Mouse (Mus musculus): ENCODE results near the gene Gm48552. TPM values are rescaled to one million over a fixed set of nuclear protein-coding genes. Genes with fewer than 3 reads are reported as not detected.
A peak's percentile ranks its signal among the peaks of the same experiment; 100 is the strongest.

The Gm48552 gene
- total and polyA plus RNA-seq, 2 experiments from 2014 or later = 4.0 to 7.5 TPM

DNA sequence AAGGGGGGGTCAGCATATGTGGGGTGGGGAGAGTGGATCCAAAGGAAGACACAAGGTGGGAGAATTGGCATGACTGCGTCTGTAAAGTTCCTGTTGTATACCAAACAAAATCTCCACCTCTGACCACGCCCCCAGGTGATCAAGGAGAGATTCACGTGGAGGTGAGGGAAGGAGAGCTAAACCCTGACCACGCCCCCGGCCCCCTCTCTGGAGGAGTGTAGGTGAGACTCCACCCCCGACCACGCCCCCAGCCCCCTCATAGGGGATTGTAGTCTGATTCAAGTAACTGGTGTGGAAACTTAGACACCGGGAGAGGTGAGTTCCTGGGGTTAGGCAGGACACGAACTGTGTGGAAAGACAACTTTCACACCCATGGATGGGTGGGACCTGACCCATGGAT is 15.3 kb downstream of the Gm48552 start:
- WGBS = 37% methylated on average over 9 of the region's 9 CpGs
- Histone ChIP-seq H3K27ac (no peak overlapping the region), H3K9ac (replicated peaks; ENCODE audit: low read length) (no peak overlapping the region), H3K4me3 (ENCODE audit: low read length) (no peak overlapping the region), H3K9me3 (ENCODE audit: low read length) (no peaks in the 10 kb centered on the region), H3K4me1 (ENCODE audit: insufficient read depth, low read length) (peaks cover 31% of the 10 kb centered on the region), H3K36me3 (ENCODE audit: insufficient read depth, low read length) (peaks cover 35% of the 10 kb centered on the region), H3K27me3 (ENCODE audit: insufficient read depth, low read length) (no peaks in the 10 kb centered on the region), H3K4me2 (ENCODE audit: low read depth, low read length) (no peak overlapping the region)
- no peak for TF ChIP-seq CTCF (IDR thresholded peaks at IDR 0.05; ENCODE audit: low read depth)
- ATAC-seq (no peak), DNase-seq (ENCODE audit: low spot score) (no peak)

GRCm38 (mm10) chr10:81404720-81405119 is 15.9 kb downstream of the Gm48552 start:
- DNase-seq (ENCODE audit: low spot score) (no peak), ATAC-seq (no peak)
- H3K36me3 ChIP-seq (ENCODE audit: insufficient read depth, low read length) = peaks cover 30% of the 10 kb centered on the region
- H3K4me1 ChIP-seq (ENCODE audit: insufficient read depth, low read length) = peaks cover 31% of the 10 kb centered on the region
- H3K27ac ChIP-seq = no peak overlapping the region
- no peak overlapping the region for H3K9ac ChIP-seq (replicated peaks; ENCODE audit: low read length)
- no peak for TF ChIP-seq CTCF (IDR thresholded peaks at IDR 0.05; ENCODE audit: low read depth)
- H3K27me3 ChIP-seq (ENCODE audit: insufficient read depth, low read length) = no peaks in the 10 kb centered on the region
- H3K4me2 ChIP-seq (ENCODE audit: low read depth, low read length) = no peak overlapping the region
- H3K9me3 ChIP-seq (ENCODE audit: low read length) = no peaks in the 10 kb centered on the region
- 75% methylated on average over 18 of the region's 18 CpGs for WGBS
- H3K4me3 ChIP-seq (ENCODE audit: low read length) = no peak overlapping the region

DNA sequence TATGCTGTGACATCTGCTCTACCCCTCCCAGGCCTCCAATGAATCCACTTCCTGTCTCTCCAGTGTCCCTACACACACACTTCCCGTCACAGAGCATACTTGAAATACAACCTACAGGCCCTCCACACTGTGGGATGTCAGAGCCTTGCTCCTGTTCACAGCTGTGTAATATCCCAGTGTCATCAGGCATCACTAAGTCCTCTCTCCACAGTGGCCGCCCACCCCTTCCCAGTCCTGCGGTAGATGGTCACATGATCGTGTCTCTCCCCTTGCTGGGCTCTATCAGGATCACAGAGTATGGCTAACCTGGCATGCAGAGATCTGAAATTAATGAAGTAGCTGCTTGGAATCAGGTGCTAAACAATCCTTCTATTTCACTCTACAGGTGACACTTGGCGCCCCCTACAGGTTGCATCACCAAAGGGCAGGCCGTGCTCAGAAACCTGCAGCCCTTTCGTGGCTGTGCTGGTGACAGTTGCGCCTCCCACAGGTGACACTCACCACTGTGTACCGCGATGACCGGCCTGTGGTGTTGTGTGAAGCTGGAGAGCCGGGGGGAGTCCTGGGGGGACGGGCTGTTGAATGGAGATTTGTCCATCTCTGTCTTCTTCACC is 16.9 kb downstream of the Gm48552 start:
- Histone ChIP-seq H3K4me3 (ENCODE audit: low read length) (no peak overlapping the region), H3K4me1 (ENCODE audit: insufficient read depth, low read length) (peaks cover 31% of the 10 kb centered on the region), H3K9me3 (ENCODE audit: low read length) (no peaks in the 10 kb centered on the region), H3K36me3 (ENCODE audit: insufficient read depth, low read length) (peaks cover 24% of the 10 kb centered on the region), H3K27me3 (ENCODE audit: insufficient read depth, low read length) (no peaks in the 10 kb centered on the region), H3K27ac (no peak overlapping the region), H3K9ac (replicated peaks; ENCODE audit: low read length) (no peak overlapping the region), H3K4me2 (ENCODE audit: low read depth, low read length) (no peak overlapping the region)
- 44% methylated on average over 13 of the region's 13 CpGs for WGBS
- DNase-seq (ENCODE audit: low spot score) = peak; percentile 69
- TF ChIP-seq CTCF (IDR thresholded peaks at IDR 0.05; ENCODE audit: low read depth) = peak; percentile 78
- ATAC-seq = no peak

- Histone ChIP-seq H3K9me3 (ENCODE audit: low read length) (no peaks in the 10 kb centered on the region), H3K36me3 (ENCODE audit: insufficient read depth, low read length) (peaks cover 24% of the 10 kb centered on the region), H3K4me2 (ENCODE audit: low read depth, low read length) (peak overlapping the region; percentile 43), H3K9ac (replicated peaks; ENCODE audit: low read length) (no peak overlapping the region), H3K27ac (no peak overlapping the region), H3K27me3 (ENCODE audit: insufficient read depth, low read length) (no peaks in the 10 kb centered on the region), H3K4me3 (ENCODE audit: low read length) (no peak overlapping the region), H3K4me1 (ENCODE audit: insufficient read depth, low read length) (peaks cover 32% of the 10 kb centered on the region)
- 32% methylated on average over 24 of the region's 24 CpGs for WGBS
- DNase-seq (ENCODE audit: low spot score) = no peak
- TF ChIP-seq CTCF (IDR thresholded peaks at IDR 0.05; ENCODE audit: low read depth) = no peak
- no peak for ATAC-seq
These were observed 18.0 kb downstream of the Gm48552 start for GRCm38 (mm10) chr10:81406504-81407440.

DNA sequence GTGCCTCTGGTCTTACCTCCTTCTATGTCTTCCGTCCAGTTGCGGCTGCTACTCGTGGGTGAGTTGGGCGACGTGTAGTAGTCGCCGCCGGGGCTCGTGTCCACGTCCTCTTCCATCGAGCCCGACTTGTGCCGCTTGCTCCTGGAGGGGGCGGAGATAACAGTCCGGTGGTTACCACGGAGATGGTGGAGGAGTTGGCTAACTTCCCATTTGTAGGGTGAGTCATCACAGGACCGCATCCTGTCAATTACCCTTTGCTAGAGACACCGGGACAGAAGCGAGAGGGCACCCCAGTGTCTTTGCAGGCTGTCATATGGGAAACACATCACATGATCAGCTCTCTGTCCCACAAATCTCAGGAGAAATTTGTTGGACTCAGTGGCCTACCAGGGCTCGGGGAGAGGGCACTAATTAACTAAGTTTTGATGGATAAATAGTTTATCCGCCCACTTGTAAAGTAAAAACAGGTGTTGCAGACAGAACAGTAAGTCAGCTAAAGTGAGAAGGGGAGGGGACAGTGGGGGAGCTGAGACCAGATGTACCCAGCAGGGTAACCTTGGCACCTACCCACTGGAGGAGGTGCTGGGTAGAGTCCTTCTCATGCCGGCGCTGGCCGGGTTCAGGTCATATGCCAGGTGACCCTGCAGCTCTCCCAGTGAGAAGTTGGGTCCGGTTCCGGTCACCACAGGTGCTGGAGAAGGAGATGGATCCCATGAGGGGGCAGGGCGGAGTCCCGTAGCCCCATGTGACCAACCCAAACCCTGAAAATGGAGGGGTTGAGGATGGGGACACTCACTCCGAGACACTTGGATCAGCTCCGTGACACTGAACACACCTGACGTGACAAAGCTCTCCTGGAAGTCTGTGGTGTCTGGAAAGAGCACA is 19.0 kb downstream of the Gm48552 start:
- peaks cover 27% of the 10 kb centered on the region for H3K4me1 ChIP-seq (ENCODE audit: insufficient read depth, low read length)
- DNase-seq (ENCODE audit: low spot score) (peak; percentile 87), ATAC-seq (peak; percentile 13; the same call in 1 of the 2 replicates)
- no peak overlapping the region; the same call in 1 of the 2 replicates for H3K27ac ChIP-seq
- no peak for TF ChIP-seq CTCF (IDR thresholded peaks at IDR 0.05; ENCODE audit: low read depth)
- no peaks in the 10 kb centered on the region for H3K9me3 ChIP-seq (ENCODE audit: low read length)
- no peak overlapping the region for H3K4me3 ChIP-seq (ENCODE audit: low read length)
- peak overlapping the region; percentile 43 for H3K4me2 ChIP-seq (ENCODE audit: low read depth, low read length)
- no peaks in the 10 kb centered on the region for H3K27me3 ChIP-seq (ENCODE audit: insufficient read depth, low read length)
- H3K9ac ChIP-seq (replicated peaks; ENCODE audit: low read length) = no peak overlapping the region
- peaks cover 24% of the 10 kb centered on the region for H3K36me3 ChIP-seq (ENCODE audit: insufficient read depth, low read length)
- WGBS = 26% methylated on average over 31 of the region's 31 CpGs

DNA sequence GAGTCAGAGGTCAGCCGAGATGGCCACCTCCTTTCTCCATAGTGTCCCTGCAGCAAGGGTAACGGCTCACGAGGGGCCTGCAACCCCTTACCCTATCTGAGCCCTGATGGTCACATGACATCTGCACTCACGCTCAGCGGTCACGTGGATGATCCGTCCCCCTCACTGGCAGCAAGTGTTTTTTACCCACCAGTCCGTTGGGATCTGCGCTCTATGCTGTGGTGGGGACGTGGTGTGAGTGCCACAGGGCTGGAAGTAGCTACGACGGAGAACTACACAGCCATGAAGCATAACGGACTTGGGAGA is 19.6 kb downstream of the Gm48552 start:
- no peak overlapping the region for H3K27ac ChIP-seq
- H3K36me3 ChIP-seq (ENCODE audit: insufficient read depth, low read length) = peaks cover 24% of the 10 kb centered on the region
- 55% methylated on average over 13 of the region's 13 CpGs for WGBS
- H3K9ac ChIP-seq (replicated peaks; ENCODE audit: low read length) = no peak overlapping the region
- H3K27me3 ChIP-seq (ENCODE audit: insufficient read depth, low read length) = no peaks in the 10 kb centered on the region
- DNase-seq (ENCODE audit: low spot score) (no peak), ATAC-seq (no peak)
- H3K9me3 ChIP-seq (ENCODE audit: low read length) = no peaks in the 10 kb centered on the region
- H3K4me3 ChIP-seq (ENCODE audit: low read length) = no peak overlapping the region
- H3K4me1 ChIP-seq (ENCODE audit: insufficient read depth, low read length) = peaks cover 25% of the 10 kb centered on the region
- H3K4me2 ChIP-seq (ENCODE audit: low read depth, low read length) = no peak overlapping the region
- TF ChIP-seq CTCF (IDR thresholded peaks at IDR 0.05; ENCODE audit: low read depth) = no peak

Data from hindbrain, postnatal 0 days (tissue).